Mouse (Mus musculus) liver, postnatal 0 days (tissue): Measurements from ENCODE around the gene Cd300lg.

Experiments used
- CTCF ChIP-seq: sonication (generic); IDR thresholded peaks from 2 replicates; pipeline ENCODE4 v1.5.1; 2016; ENCODE audit warnings: antibody characterized with exemption, low read depth
- EP300 ChIP-seq: IDR thresholded peaks from 2 replicates; pipeline ENCODE4 v1.6.1; 2016; ENCODE audit warnings: antibody characterized with exemption, low read depth, mild to moderate bottlenecking

GRCm38 (mm10) chr11:102029966-102030365 lies 11.3 kb upstream of the Cd300lg start:
- TF ChIP-seq EP300: no peak
- 0 out of 2 replicates have a peak, but pooled peaks have one; percentile 11 for TF ChIP-seq CTCF
